Mouse (Mus musculus) brain, adult 2 months (tissue): Measurements from ENCODE around the gene Mfsd2a.

Experiments used
- DNase-seq: peaks from one replicate; pipeline ENCODE4 v3.0.0; 2011; ENCODE audit warnings: low read depth, low spot score

Mfsd2a gene

GRCm38 (mm10) chr4:122978850-122979249 lies 17.9 kb upstream of the Mfsd2a start:
- DNase-seq: no peak

GRCm38 (mm10) chr4:122976885-122977284 lies 15.9 kb upstream of the Mfsd2a start:
- DNase-seq: no peak

- DNase-seq: no peak
These were observed 14.1 kb upstream of the Mfsd2a start for GRCm38 (mm10) chr4:122974976-122975520.

GRCm38 (mm10) chr4:122972056-122972455 lies 11.1 kb upstream of the Mfsd2a start:
- DNase-seq: no peak

- DNase-seq: no peak
These were observed 10.7 kb upstream of the Mfsd2a start for GRCm38 (mm10) chr4:122971646-122972045.

- DNase-seq: no peak
These were observed 10.2 kb upstream of the Mfsd2a start for GRCm38 (mm10) chr4:122971191-122971590.

GRCm38 (mm10) chr4:122968106-122968505 lies 7.1 kb upstream of the Mfsd2a start:
- no peak for DNase-seq

- peak; percentile 43 for DNase-seq
These were observed 1.8 kb upstream of the Mfsd2a start for GRCm38 (mm10) chr4:122962751-122963150.

GRCm38 (mm10) chr4:122961589-122961988 lies 601 bp upstream of the Mfsd2a start:
- no peak for DNase-seq

GRCm38 (mm10) chr4:122960321-122961099 lies 478 bp downstream of the Mfsd2a start:
- peak; percentile 44 for DNase-seq

- no peak for DNase-seq
These were observed 1.2 kb downstream of the Mfsd2a start for GRCm38 (mm10) chr4:122959816-122960215.

- DNase-seq: peak; percentile 65
These were observed 2.4 kb downstream of the Mfsd2a start for GRCm38 (mm10) chr4:122958491-122959031.

GRCm38 (mm10) chr4:122956301-122956700 lies 4.7 kb downstream of the Mfsd2a start:
- DNase-seq: no peak

GRCm38 (mm10) chr4:122955412-122956136 lies 5.4 kb downstream of the Mfsd2a start:
- peak; percentile 92 for DNase-seq

GRCm38 (mm10) chr4:122954680-122955411 lies 6.1 kb downstream of the Mfsd2a start:
- no peak for DNase-seq

- DNase-seq: no peak
These were observed 11.9 kb downstream of the Mfsd2a start for GRCm38 (mm10) chr4:122949096-122949495.

GRCm38 (mm10) chr4:122947223-122947622 lies 13.8 kb downstream of the Mfsd2a start:
- DNase-seq: no peak

- DNase-seq: peak; percentile 39
These were observed 16.6 kb downstream of the Mfsd2a start for GRCm38 (mm10) chr4:122944408-122944807.

- no peak for DNase-seq
These were observed 21.8 kb downstream of the Mfsd2a start for GRCm38 (mm10) chr4:122939048-122939796.

- DNase-seq: peak; percentile 81
These were observed 23.5 kb downstream of the Mfsd2a start for GRCm38 (mm10) chr4:122937489-122937888.
